Comparison of ENCODE assay signal across 24 mouse cellular contexts in genomic region chr7:137272252-137272651, GRCm38 (mm10). TPM values are rescaled to one million over a fixed set of nuclear protein-coding genes. Genes with fewer than 3 reads are reported as not detected.
A peak's percentile ranks its signal among the peaks of the same experiment; 100 is the strongest.
DNase-seq lines count a peak whose midpoint lies in the region; ATAC-seq lines count a peak whose summit lies in the region.
"Had no signal": no experiment of that assay in that cellular context is flagged by ENCODE, and none has a peak within 500 bp of the region (broad histone marks: within the 10 kb centered on the region; RNA-seq: fewer than 3 reads in every experiment).

No protein-coding gene starts in this region.

- H3K4me3 ChIP-seq in forebrain, embryonic 13.5 days: no peak overlapping the region
- no peak overlapping the region for H3K4me3 ChIP-seq in forebrain, embryonic 12.5 days (replicated peaks)
- H3K4me3 ChIP-seq: embryonic facial prominence, embryonic 12.5 days; hindbrain, embryonic 10.5 days; limb, embryonic 12.5 days; midbrain, embryonic 10.5 days; stomach, embryonic 15.5 days had no signal

- H3K4me2 ChIP-seq in forebrain, embryonic 13.5 days: no peak overlapping the region
- H3K4me2 ChIP-seq in forebrain, embryonic 12.5 days: no peak overlapping the region
- H3K4me2 ChIP-seq: embryonic facial prominence, embryonic 12.5 days; heart, embryonic 11.5 days; limb, embryonic 12.5 days; liver, embryonic 11.5 days; stomach, embryonic 15.5 days had no signal

- no peak overlapping the region for H3K27ac ChIP-seq in forebrain, embryonic 13.5 days
- no peak overlapping the region for H3K27ac ChIP-seq in forebrain, embryonic 12.5 days
- H3K27ac ChIP-seq: embryonic facial prominence, embryonic 12.5 days; hindbrain, embryonic 10.5 days; limb, embryonic 12.5 days; midbrain, embryonic 10.5 days; stomach, embryonic 15.5 days had no signal

- ATAC-seq in forebrain, embryonic 13.5 days: peak; percentile 79; the same call in 1 of the 2 replicates
- ATAC-seq in forebrain, embryonic 12.5 days (ENCODE audit: low FRiP score): no peak
- ATAC-seq: liver, postnatal 0 days; lung, postnatal 0 days; midbrain, embryonic 16.5 days had no signal

- peaks cover 25% of the 10 kb centered on the region; the same call in 1 of the 2 replicates for H3K4me1 ChIP-seq in forebrain, embryonic 13.5 days
- H3K4me1 ChIP-seq in forebrain, embryonic 12.5 days: peaks cover 46% of the 10 kb centered on the region
- H3K4me1 ChIP-seq: stomach, embryonic 15.5 days had no signal

- peak; percentile 28 for DNase-seq in right cerebral cortex, postnatal 4 days
- no peak for DNase-seq in right cerebral cortex, postnatal 36 days (ENCODE audit: low spot score in 2 of 2)
- DNase-seq in layer of hippocampus, adult 9-10 months (ENCODE audit: low spot score): peak; percentile 15
- DNase-seq in heart, adult 18-20 months: no peak
- no peak for DNase-seq in adrenal gland, postnatal 4 days (ENCODE audit: low spot score in 2 of 2)
- no peak for DNase-seq in kidney, postnatal 4 days
- DNase-seq: adrenal gland, postnatal 25 days; cerebellum, adult 18-20 months; cerebellum, postnatal 14 days; kidney, adult 11 months; liver, postnatal 0 days; thymus, postnatal 25 days had no signal

- 58% methylated on average over 10 of the region's 10 CpGs for WGBS in forebrain, embryonic 13.5 days
- 71% methylated on average over 10 of the region's 10 CpGs for WGBS in forebrain, embryonic 12.5 days

- H3K27me3 ChIP-seq in forebrain, embryonic 13.5 days: peaks cover 80% of the 10 kb centered on the region
- H3K27me3 ChIP-seq in forebrain, embryonic 12.5 days: peaks cover 46% of the 10 kb centered on the region
- H3K27me3 ChIP-seq: embryonic facial prominence, embryonic 12.5 days; stomach, embryonic 15.5 days had no signal

- H3K9me3 ChIP-seq in forebrain, embryonic 13.5 days (replicated peaks): no peaks in the 10 kb centered on the region
- H3K9me3 ChIP-seq in forebrain, embryonic 12.5 days: no peaks in the 10 kb centered on the region
- H3K9me3 ChIP-seq: embryonic facial prominence, embryonic 12.5 days; hindbrain, embryonic 10.5 days; limb, embryonic 12.5 days; midbrain, embryonic 10.5 days; stomach, embryonic 15.5 days had no signal

- no peak overlapping the region for H3K9ac ChIP-seq in forebrain, embryonic 13.5 days
- H3K9ac ChIP-seq in forebrain, embryonic 12.5 days: no peak overlapping the region
- H3K9ac ChIP-seq: embryonic facial prominence, embryonic 12.5 days; limb, embryonic 12.5 days; liver, postnatal 0 days; stomach, embryonic 15.5 days had no signal

- H3K36me3 ChIP-seq in forebrain, embryonic 13.5 days (ENCODE audit: poor library complexity, severe bottlenecking): no peaks in the 10 kb centered on the region
- H3K36me3 ChIP-seq in forebrain, embryonic 12.5 days (replicated peaks): no peaks in the 10 kb centered on the region
- H3K36me3 ChIP-seq: embryonic facial prominence, embryonic 12.5 days; hindbrain, embryonic 10.5 days; midbrain, embryonic 10.5 days; stomach, embryonic 15.5 days had no signal

RNA-seq across cellular contexts. Expression of gene Ebf3, which starts 42.0 kb away (rescaled TPM):
- 1.1 and 2.0 TPM in 2 replicates for polyA plus RNA-seq in forebrain, embryonic 13.5 days (2015; fragmentation: Nextera tagmentation; extraction: Ambion mirVana)
- polyA plus RNA-seq in forebrain, embryonic 12.5 days (2016; fragmentation: Nextera tagmentation; extraction: Ambion mirVana): 3.4 and 6.4 TPM in 2 replicates
- 1 to 10 TPM; 4.7 to 5.5 TPM for total RNA-seq in heart, adult 18-20 months (2021)
- 1 to 10 TPM; 8.7 to 9.7 TPM for total RNA-seq in adrenal gland, postnatal 4 days (2021)
- total RNA-seq: neutrophil, adult 5-6 weeks had no signal
- polyA plus RNA-seq: liver, postnatal 0 days; lung, postnatal 0 days had no signal

Comparison
In these comparisons a context has a peak if more than half of its experiments do, and no peak if none do; other contexts are left out.
1. DNase-seq: peak in right cerebral cortex, postnatal 4 days (single experiment) and layer of hippocampus, adult 9-10 months (single experiment); none in right cerebral cortex, postnatal 36 days (0 of 2), heart, adult 18-20 months (0 of 2), adrenal gland, postnatal 4 days (0 of 2) and kidney, postnatal 4 days (0 of 2).